Mouse (Mus musculus): Measurements from ENCODE around the gene Oit1. TPM values are rescaled to one million over a fixed set of nuclear protein-coding genes. Genes with fewer than 3 reads are reported as not detected.
A peak's percentile ranks its signal among the peaks of the same experiment; 100 is the strongest.

Gene Oit1
- polyA plus RNA-seq, 1 experiment from 2014 or later = not detected

DNA sequence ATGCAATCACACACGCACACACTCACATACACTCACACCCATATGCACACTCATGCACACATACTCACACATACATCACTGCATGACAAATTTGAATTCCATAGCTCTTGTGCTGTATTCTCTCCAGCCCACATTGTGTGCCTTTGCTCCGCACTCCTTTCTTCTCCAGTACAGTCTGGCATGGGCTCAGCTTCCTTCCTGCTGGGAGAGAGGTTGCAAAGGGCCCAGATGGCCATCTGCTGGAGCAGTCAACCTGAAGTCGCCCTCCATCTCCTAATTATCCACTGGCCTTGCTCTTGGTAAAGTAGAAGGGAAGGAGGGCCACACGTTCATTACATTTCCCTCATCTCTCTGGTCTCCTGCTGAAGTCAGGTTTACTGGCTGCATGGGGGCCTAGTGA, 33.0 kb downstream of the Oit1 start:
- no peaks in the 10 kb centered on the region for H3K4me1 ChIP-seq (replicated peaks; ENCODE audit: control insufficient read depth, insufficient read depth, low read length)
- H3K9me3 ChIP-seq (ENCODE audit: control insufficient read depth, low read length) = no peaks in the 10 kb centered on the region
- H3K36me3 ChIP-seq (replicated peaks; ENCODE audit: control insufficient read depth, insufficient read depth) = no peaks in the 10 kb centered on the region
- ATAC-seq (ENCODE audit: low FRiP score) (no peak), DNase-seq (ENCODE audit: low spot score) (no peak)
- no peak overlapping the region for H3K9ac ChIP-seq
- H3K27ac ChIP-seq = no peak overlapping the region
- 71% methylated on average over 4 of the region's 4 CpGs for whole genome bisulfite sequencing
- H3K4me2 ChIP-seq (replicated peaks) = no peak overlapping the region
- no peak overlapping the region for H3K4me3 ChIP-seq (replicated peaks; ENCODE audit: low read length)
- no peaks in the 10 kb centered on the region for H3K27me3 ChIP-seq (ENCODE audit: control insufficient read depth, insufficient read depth, low read length)

DNA sequence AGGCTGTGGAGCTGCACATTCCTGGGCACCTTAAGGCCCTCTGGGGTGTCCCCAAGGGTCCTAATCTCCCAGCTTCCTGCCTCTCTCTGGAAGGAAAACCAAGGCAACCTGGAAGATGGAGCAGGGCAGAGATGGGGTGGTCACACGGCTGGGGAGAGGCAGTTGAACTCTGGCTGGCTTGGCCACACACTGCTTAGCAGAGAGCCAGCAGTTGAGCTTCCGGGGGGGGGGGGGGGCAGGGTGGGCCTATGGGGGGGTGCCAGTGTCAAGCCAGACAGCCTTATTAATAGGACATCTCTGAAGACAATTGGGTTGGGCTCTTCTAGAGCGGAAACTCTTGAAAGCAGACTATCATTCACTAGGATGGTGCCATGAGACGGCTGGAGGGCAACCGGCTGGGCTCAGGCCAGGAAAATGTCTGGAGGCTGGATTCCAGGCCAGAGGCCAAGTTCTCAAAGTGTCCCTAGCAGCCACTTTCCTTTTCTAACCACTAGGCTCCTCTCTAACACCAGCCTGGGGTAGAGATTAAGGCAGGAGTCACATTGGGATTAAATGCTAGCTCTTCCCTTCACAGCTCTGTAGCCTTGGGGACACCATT, 35.9 kb downstream of the Oit1 start:
- Histone ChIP-seq H3K9me3 (ENCODE audit: control insufficient read depth, low read length) (no peaks in the 10 kb centered on the region), H3K27me3 (ENCODE audit: control insufficient read depth, insufficient read depth, low read length) (no peaks in the 10 kb centered on the region), H3K27ac (no peak overlapping the region), H3K4me3 (replicated peaks; ENCODE audit: low read length) (no peak overlapping the region), H3K36me3 (replicated peaks; ENCODE audit: control insufficient read depth, insufficient read depth) (no peaks in the 10 kb centered on the region), H3K4me1 (replicated peaks; ENCODE audit: control insufficient read depth, insufficient read depth, low read length) (no peaks in the 10 kb centered on the region), H3K4me2 (replicated peaks) (no peak overlapping the region), H3K9ac (no peak overlapping the region)
- DNase-seq (ENCODE audit: low spot score) = no peak
- no peak for ATAC-seq (ENCODE audit: low FRiP score)
- 62% methylated on average over 4 of the region's 5 CpGs for WGBS

DNA sequence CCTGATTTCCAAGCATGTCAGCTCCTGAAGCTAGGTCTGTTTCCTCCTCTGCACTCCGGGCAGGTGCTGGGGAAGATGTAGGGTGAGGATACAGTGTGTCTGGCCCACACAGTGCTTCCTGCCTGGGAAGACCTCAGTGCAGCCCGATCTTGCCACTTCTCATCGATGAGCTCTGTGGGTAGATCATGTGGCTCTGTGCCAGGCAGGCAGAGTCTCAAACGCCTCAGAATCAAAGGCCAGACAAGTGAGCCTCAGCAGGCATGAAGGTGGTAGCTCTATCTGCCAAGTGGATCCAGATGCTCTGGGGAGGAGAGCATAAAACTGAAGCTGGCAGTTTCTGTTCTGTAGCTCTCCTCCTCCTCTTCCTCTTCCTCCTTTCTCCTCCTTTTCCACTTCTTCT, 38.3 kb downstream of the Oit1 start:
- no peak overlapping the region for H3K27ac ChIP-seq
- no peak overlapping the region for H3K4me2 ChIP-seq (replicated peaks)
- no peak for ATAC-seq (ENCODE audit: low FRiP score)
- no peaks in the 10 kb centered on the region for H3K4me1 ChIP-seq (replicated peaks; ENCODE audit: control insufficient read depth, insufficient read depth, low read length)
- no peak overlapping the region for H3K9ac ChIP-seq
- H3K9me3 ChIP-seq (ENCODE audit: control insufficient read depth, low read length) = no peaks in the 10 kb centered on the region
- WGBS = 66% methylated on average over 4 of the region's 4 CpGs
- no peaks in the 10 kb centered on the region for H3K27me3 ChIP-seq (ENCODE audit: control insufficient read depth, insufficient read depth, low read length)
- H3K36me3 ChIP-seq (replicated peaks; ENCODE audit: control insufficient read depth, insufficient read depth) = no peaks in the 10 kb centered on the region
- no peak for DNase-seq (ENCODE audit: low spot score)
- H3K4me3 ChIP-seq (replicated peaks; ENCODE audit: low read length) = no peak overlapping the region

DNA sequence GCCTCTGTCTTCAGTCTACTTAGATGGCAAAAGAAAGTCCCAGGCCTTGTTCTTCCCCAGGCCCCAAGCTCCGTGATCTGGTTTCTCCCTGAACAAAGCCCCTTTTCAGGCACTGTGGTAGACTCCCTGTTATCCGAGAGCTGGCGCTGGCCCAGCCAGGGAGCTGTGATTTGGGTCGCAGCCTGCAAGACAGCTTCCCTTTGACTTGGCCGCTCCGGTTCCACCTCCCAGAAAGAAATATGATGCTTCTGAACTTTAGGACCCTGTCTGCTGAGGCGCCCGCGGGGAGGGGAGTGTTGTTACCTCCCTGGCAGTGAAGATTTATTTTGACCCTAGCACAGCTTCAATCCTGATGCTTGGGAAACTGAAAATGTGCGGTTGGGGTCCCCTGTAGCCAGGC, 42.6 kb downstream of the Oit1 start:
- Histone ChIP-seq H3K4me3 (replicated peaks; ENCODE audit: low read length) (no peak overlapping the region), H3K4me1 (replicated peaks; ENCODE audit: control insufficient read depth, insufficient read depth, low read length) (no peaks in the 10 kb centered on the region), H3K27ac (no peak overlapping the region), H3K9me3 (ENCODE audit: control insufficient read depth, low read length) (no peaks in the 10 kb centered on the region), H3K9ac (no peak overlapping the region), H3K27me3 (ENCODE audit: control insufficient read depth, insufficient read depth, low read length) (no peaks in the 10 kb centered on the region), H3K4me2 (replicated peaks) (no peak overlapping the region), H3K36me3 (replicated peaks; ENCODE audit: control insufficient read depth, insufficient read depth) (no peaks in the 10 kb centered on the region)
- no peak for ATAC-seq (ENCODE audit: low FRiP score)
- 62% methylated on average over 10 of the region's 10 CpGs for WGBS
- DNase-seq (ENCODE audit: low spot score) = no peak

DNA sequence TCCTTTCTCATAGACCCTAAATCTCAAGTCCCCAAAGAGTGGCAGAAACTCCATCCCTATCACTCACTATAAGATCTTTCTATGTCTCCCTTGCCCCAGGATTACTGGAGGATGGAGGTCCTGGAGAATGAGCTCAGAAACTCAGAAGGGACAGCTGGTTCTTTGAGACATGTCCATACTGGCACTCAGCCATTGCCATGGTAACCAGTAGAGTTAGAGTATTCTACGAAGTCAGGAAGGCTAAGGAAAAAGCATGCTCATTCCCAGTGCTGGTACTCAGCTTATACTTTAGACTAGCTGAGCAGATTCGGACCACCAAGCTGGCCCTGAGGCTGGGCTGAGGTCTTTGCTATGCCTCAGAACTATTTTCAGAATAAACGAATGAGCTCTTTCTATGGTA, 44.0 kb downstream of the Oit1 start:
- H3K4me2 ChIP-seq (replicated peaks) = no peak overlapping the region
- ATAC-seq (ENCODE audit: low FRiP score) = no peak
- no peak for DNase-seq (ENCODE audit: low spot score)

DNA sequence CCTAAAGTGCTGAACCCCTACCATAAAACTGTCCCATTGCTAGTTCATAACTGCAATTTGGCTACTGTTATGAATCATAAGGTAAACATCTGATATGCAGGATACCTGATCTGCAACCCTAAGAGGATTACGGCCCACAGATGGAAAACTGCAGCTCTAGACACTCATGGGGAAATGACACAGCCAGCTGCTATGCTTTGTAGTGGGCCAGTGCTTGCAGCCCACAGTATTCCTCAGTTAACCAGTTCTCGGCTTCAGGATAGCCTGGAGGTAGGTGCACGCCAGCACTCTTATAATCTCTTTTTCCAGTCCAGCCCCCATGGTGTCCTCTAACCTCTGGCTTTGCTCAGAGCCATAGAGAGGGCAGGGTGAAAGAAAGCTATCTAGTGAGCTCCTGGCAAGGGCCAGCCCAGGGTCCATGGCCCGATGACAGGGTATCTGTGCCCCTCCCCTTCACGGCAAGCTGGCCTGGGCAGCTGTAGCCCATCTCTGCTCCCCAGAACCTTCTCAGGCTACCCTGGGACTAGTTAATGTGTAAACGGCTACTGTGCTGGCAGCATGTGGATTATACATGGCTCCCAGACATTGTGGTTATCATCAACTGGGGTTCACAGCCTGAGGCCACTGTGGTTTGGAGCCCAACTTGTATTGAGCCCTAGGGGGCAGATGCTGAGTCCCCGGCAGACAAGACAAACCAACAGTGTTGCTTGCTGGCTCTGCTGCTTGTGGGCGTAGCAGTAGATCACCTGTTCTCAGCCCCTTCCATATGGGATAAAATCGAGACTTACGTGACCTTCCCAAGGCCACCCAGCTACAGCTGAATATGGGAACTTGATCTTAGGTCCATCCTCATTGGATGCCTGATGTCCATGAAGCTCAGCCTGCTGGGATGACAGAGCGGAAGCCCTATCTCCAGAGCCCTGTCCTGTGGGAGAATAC, 46.0 kb downstream of the Oit1 start:
- ATAC-seq (ENCODE audit: low FRiP score) = no peak
- no peaks in the 10 kb centered on the region for H3K36me3 ChIP-seq (replicated peaks; ENCODE audit: control insufficient read depth, insufficient read depth)
- H3K9me3 ChIP-seq (ENCODE audit: control insufficient read depth, low read length) = no peaks in the 10 kb centered on the region
- H3K9ac ChIP-seq = no peak overlapping the region
- H3K27ac ChIP-seq = no peak overlapping the region
- peaks cover 5% of the 10 kb centered on the region for H3K4me1 ChIP-seq (replicated peaks; ENCODE audit: control insufficient read depth, insufficient read depth, low read length)
- no peak overlapping the region for H3K4me3 ChIP-seq (replicated peaks; ENCODE audit: low read length)
- no peak for DNase-seq (ENCODE audit: low spot score)
- 87% methylated on average over 11 of the region's 11 CpGs for WGBS
- H3K4me2 ChIP-seq (replicated peaks) = no peak overlapping the region
- no peaks in the 10 kb centered on the region for H3K27me3 ChIP-seq (ENCODE audit: control insufficient read depth, insufficient read depth, low read length)

More for the DNA sequence above, 44.0 kb downstream of the Oit1 start:
- Histone ChIP-seq H3K4me3 (replicated peaks; ENCODE audit: low read length) (no peak overlapping the region), H3K9ac (no peak overlapping the region), H3K36me3 (replicated peaks; ENCODE audit: control insufficient read depth, insufficient read depth) (no peaks in the 10 kb centered on the region), H3K9me3 (ENCODE audit: control insufficient read depth, low read length) (no peaks in the 10 kb centered on the region), H3K4me1 (replicated peaks; ENCODE audit: control insufficient read depth, insufficient read depth, low read length) (peaks cover 5% of the 10 kb centered on the region), H3K27ac (no peak overlapping the region), H3K27me3 (ENCODE audit: control insufficient read depth, insufficient read depth, low read length) (no peaks in the 10 kb centered on the region)
- WGBS = 83% methylated on average over 3 of the region's 3 CpGs

DNA sequence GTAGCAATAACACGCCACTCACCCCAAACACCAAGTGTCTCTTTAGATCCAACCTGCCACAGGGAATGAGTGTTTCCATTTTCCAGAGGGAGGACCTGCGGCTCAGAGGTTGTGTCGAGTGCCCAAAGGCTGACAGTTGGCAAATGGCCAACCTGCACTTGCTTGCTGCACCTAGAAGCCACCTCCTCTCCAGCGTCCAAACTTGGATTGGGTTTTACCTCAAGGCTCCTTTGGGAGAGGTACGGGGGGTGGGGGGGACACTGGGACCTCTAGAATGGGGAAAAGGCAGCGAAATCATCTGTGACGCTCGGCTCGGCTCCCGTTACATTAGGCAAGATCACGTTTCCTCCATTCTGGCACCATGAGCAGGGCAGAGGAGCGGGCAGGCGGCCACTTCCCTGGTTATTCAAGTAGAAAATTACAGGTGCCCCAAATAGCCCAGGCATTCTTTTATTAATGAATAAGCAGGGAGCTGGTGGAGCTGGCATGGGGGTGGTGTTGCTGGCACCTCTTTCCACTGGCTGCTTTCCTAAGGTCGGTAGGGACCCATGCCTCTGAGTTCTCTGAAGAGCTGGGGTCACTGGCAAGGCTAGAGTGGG, 47.1 kb downstream of the Oit1 start:
- no peak for DNase-seq (ENCODE audit: low spot score)

DNA sequence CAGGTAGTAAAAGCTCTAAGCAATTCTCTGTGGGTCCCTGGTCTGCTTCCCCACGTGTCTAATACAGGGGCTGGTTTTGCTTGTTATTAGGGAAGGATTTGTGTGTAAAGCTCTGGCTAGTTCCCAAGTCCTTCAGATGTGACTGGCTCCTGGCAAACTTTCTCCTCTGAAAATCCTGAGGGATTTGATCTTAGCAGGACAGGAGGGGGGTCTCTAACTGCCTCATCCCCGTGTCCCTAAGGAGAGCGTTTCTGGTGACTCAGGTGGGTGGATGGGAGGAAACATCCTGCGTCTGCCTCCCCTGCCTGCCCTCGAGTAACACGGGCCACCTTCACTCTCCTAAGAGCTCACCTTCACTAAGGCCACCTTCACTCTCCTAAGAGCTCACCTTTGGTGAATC, 48.2 kb downstream of the Oit1 start:
- Histone ChIP-seq H3K4me1 (replicated peaks; ENCODE audit: control insufficient read depth, insufficient read depth, low read length) (peaks cover 5% of the 10 kb centered on the region), H3K9me3 (ENCODE audit: control insufficient read depth, low read length) (no peaks in the 10 kb centered on the region), H3K27ac (no peak overlapping the region), H3K27me3 (ENCODE audit: control insufficient read depth, insufficient read depth, low read length) (no peaks in the 10 kb centered on the region), H3K4me3 (replicated peaks; ENCODE audit: low read length) (no peak overlapping the region), H3K4me2 (replicated peaks) (no peak overlapping the region), H3K36me3 (replicated peaks; ENCODE audit: control insufficient read depth, insufficient read depth) (no peaks in the 10 kb centered on the region), H3K9ac (no peak overlapping the region)
- WGBS = 68% methylated on average over 6 of the region's 6 CpGs
- DNase-seq (ENCODE audit: low spot score) (no peak), ATAC-seq (ENCODE audit: low FRiP score) (no peak)

More for the DNA sequence above, 47.1 kb downstream of the Oit1 start:
- ATAC-seq (ENCODE audit: low FRiP score) = no peak
- WGBS = 75% methylated on average over 14 of the region's 14 CpGs
- Histone ChIP-seq H3K27me3 (ENCODE audit: control insufficient read depth, insufficient read depth, low read length) (no peaks in the 10 kb centered on the region), H3K9me3 (ENCODE audit: control insufficient read depth, low read length) (no peaks in the 10 kb centered on the region), H3K4me1 (replicated peaks; ENCODE audit: control insufficient read depth, insufficient read depth, low read length) (peaks cover 5% of the 10 kb centered on the region), H3K36me3 (replicated peaks; ENCODE audit: control insufficient read depth, insufficient read depth) (no peaks in the 10 kb centered on the region), H3K4me2 (replicated peaks) (no peak overlapping the region), H3K27ac (no peak overlapping the region), H3K4me3 (replicated peaks; ENCODE audit: low read length) (no peak overlapping the region), H3K9ac (no peak overlapping the region)

DNA sequence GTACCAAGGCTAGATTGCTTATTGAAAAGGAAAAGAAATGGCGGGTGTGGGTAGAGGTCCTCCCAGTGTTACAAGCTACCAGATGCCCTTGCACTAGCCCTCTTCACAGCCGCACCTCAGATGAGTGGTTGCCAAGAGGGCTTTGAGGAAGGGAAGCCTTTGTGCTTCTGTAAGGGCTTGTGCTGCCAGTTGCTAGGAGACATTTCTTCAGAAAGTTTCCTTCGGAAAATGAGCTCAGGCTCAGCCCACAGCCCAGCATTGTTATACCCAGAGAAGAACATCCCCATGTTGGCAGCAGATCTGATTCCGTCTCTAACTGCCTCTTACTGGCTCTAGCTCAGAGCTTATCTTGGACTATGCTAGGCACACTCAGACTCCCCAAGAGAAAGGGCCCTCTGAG, 49.0 kb downstream of the Oit1 start:
- ATAC-seq (ENCODE audit: low FRiP score) (peak; percentile 55; the same call in 1 of the 2 replicates), DNase-seq (ENCODE audit: low spot score) (peak; percentile 55)
- 22% methylated on average over 4 of the region's 4 CpGs for WGBS
- Histone ChIP-seq H3K9ac (no peak overlapping the region), H3K4me3 (replicated peaks; ENCODE audit: low read length) (no peak overlapping the region), H3K27ac (no peak overlapping the region), H3K9me3 (ENCODE audit: control insufficient read depth, low read length) (no peaks in the 10 kb centered on the region), H3K4me1 (replicated peaks; ENCODE audit: control insufficient read depth, insufficient read depth, low read length) (peaks cover 5% of the 10 kb centered on the region), H3K36me3 (replicated peaks; ENCODE audit: control insufficient read depth, insufficient read depth) (no peaks in the 10 kb centered on the region), H3K27me3 (ENCODE audit: control insufficient read depth, insufficient read depth, low read length) (no peaks in the 10 kb centered on the region), H3K4me2 (replicated peaks) (no peak overlapping the region)
